Mouse (Mus musculus): ENCODE data around the gene Ahsa1. TPM values are rescaled to one million over a fixed set of nuclear protein-coding genes. Genes with fewer than 3 reads are reported as not detected.
"Not testable (repeated sequence)": the region's sequence is repeated elsewhere in the genome, so short reads cannot be mapped to it uniquely, and the experiment has no call there.

Ahsa1 gene
- 100 to 1,000 TPM; 155 to 174 TPM for total RNA-seq (2021)
- long read RNA-seq, experiment 1, transcript Ahsa1-201 (9 exons, 1,377 nt): major isoform, 105 of 108 reads
- long read RNA-seq, experiment 1, partial matches to known transcripts: 2 of 108 reads
- long read RNA-seq, experiment 1, other reads (novel, unspliced or antisense): 1 of 108 reads
- long read RNA-seq, experiment 2, transcript Ahsa1-201 (9 exons, 1,377 nt): major isoform, 55 of 58 reads
- long read RNA-seq, experiment 2, partial matches to known transcripts: 3 of 58 reads
- long read RNA-seq, experiment 2, other reads (novel, unspliced or antisense): 0 of 58 reads

DNA sequence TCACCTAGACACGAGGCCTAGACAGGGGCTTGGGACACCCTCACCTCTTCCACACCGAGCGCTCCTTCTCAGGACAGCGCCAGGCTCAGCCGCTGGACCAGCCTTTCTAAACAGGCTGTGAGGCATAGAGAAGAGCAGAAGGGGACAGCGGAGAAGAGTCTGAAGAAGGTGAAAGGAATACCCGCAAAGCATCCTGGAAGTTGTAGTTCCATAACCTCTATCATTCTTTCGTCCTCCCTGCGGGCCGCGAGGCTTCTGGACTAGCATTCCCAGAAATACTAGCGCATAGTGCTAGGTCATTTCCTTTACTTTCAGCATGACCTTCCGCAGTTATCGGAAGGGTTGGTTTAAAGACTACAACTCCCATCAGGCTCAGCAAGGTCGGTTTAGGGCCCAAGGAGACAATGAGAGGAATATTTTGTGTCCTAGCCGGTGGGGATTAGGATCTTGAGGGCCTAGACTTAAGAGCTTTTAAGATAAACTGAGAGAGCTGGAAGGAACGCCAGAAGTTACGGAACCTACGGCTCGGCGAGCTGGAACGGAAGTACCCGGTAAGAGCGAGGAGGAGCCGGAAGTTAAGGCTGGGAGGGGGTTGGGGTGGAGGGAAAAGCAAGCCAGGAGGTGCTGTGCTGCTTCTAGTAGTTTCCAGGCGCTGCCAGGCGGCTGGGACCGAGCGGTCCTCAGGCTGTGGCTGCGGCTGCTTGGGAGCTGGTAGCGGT, at the start of gene Ahsa1, which contains the start of gene Vipas39:
Ahsa1 (plus strand) TSS at position 372 of the 719 bp plus-strand sequence.
Vipas39 (minus strand) TSS at position 149 of the 719 bp plus-strand sequence.
- DNase-seq: peak; percentile 93 to 96

DNA sequence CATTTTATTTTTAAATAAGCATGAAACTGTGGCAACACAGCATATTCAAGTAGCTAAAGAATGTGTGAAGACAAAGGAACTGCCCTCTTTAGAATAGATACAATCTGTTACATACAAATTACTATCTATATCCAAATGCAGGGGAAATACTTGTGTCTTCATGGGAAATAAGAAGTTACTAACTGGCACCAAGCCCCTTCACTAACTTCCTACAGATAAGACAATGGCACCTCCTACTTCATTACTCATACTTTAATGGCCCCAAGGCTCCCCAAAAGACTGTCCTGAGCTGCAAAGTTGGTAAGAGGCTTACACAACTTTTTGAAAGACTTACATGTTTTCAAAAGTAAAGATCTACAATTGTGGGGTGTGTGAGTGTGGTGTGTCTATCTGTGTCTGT, 48.7 kb upstream of the Ahsa1 start:
- no peak for DNase-seq

- DNase-seq: no peak
Measured at GRCm38 (mm10) chr12:87219362-87219761, 46.9 kb upstream of the Ahsa1 start.

- DNase-seq: no peak
Measured at GRCm38 (mm10) chr12:87224950-87225349, 41.3 kb upstream of the Ahsa1 start.

GRCm38 (mm10) chr12:87226801-87227200, 39.5 kb upstream of the Ahsa1 start:
- DNase-seq: no peak

- DNase-seq: no peak
Measured at GRCm38 (mm10) chr12:87229633-87230032, 36.6 kb upstream of the Ahsa1 start.

DNA sequence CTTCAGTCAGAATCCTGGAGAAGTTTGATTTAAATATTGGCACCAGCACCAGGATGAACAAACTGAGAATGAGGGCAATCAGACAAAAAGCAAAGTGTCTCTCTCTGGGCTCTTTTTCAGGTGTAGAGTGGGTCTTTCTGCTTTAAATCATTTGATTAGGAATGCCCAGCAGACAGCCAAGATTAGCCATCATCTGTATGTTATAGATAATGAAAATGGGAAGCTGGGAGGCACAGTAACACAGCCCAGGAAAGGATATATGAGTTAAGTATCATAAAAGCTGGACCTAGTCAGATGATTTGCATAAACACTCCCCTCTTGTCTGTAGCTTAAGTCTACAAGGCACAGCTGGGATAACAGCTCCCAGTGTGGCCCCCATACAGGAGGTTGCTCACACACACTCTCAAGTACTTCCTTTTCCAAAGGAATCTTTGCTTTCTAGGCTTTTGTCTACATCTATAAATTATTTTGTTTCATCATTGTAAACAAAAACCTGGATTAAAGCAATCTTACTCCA, 35.8 kb upstream of the Ahsa1 start:
- DNase-seq: no peak

GRCm38 (mm10) chr12:87236882-87237483, 29.3 kb upstream of the Ahsa1 start:
- DNase-seq: no peak

- no peak for DNase-seq
Measured at GRCm38 (mm10) chr12:87238632-87239031, 27.6 kb upstream of the Ahsa1 start, which contains the start of gene Noxred1. TSS of gene Noxred1 (minus strand) at chr12:87238732.

- no peak for DNase-seq
Measured at GRCm38 (mm10) chr12:87250161-87250560, 16.1 kb upstream of the Ahsa1 start.

DNA sequence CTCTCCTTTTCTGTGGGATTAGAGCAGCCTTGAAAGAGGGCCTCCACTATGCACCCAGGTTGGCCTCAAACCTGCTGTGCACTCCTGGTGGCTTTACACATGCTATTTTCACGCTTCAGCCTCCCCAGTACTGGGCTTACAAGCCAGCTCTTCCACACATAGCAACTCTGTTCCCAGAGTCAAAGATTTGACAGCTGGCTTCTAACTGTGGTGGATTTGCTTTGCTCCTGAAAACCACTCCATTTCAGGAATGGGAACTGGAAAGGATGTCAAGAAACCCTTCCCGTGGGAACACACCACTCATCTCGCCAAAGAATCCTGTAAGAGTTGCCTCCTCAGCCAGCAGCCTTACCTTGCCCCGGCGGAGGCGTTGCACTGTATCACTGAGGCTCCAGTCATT, 12.4 kb upstream of the Ahsa1 start:
- DNase-seq: no peak

DNA sequence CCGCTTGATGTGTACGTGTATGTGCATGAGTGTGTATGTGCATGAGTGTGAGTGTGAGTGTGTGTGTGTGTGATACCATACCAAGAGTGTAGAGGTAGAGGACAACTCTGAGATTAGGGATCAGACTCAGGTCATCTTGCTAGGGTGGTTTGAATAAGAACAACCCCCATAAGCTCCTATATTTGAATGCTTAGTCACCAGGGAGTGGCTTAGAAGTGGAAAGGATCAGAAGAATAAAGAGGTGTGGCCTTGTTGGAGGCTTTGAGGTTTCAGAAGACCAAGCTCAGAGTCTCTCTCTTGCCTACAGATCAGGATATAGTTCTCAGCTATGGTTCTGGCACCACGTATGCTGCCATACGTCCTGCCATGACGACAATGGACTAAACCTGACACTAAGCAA, 9.7 kb upstream of the Ahsa1 start:
- DNase-seq: no peak

GRCm38 (mm10) chr12:87260562-87260961, 5.7 kb upstream of the Ahsa1 start:
- no peak for DNase-seq

DNA sequence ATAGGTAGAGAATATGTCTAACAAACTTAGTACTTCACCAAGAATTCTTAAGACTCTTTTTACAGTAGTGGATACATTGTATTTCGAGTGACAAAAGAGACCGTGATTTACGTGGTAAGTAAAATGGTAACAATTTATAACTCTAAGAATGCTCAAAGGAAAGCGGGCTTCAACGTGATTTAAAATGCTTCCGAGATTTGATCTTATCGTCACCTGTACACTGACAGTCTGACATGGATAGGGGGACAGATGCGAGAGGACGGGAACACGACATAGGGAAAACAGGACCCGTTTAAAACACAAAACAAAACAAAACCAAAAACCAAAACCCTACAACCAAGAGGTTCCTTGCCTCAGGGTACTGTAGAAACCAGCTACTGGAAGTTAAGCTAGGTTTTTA, 835 bp upstream of the Ahsa1 start:
- DNase-seq: no peak

GRCm38 (mm10) chr12:87266827-87267603, 736 bp downstream of the Ahsa1 start:
- no peak for DNase-seq

GRCm38 (mm10) chr12:87267682-87268081, 1.4 kb downstream of the Ahsa1 start:
- peak; percentile 15 to 22 for DNase-seq

DNA sequence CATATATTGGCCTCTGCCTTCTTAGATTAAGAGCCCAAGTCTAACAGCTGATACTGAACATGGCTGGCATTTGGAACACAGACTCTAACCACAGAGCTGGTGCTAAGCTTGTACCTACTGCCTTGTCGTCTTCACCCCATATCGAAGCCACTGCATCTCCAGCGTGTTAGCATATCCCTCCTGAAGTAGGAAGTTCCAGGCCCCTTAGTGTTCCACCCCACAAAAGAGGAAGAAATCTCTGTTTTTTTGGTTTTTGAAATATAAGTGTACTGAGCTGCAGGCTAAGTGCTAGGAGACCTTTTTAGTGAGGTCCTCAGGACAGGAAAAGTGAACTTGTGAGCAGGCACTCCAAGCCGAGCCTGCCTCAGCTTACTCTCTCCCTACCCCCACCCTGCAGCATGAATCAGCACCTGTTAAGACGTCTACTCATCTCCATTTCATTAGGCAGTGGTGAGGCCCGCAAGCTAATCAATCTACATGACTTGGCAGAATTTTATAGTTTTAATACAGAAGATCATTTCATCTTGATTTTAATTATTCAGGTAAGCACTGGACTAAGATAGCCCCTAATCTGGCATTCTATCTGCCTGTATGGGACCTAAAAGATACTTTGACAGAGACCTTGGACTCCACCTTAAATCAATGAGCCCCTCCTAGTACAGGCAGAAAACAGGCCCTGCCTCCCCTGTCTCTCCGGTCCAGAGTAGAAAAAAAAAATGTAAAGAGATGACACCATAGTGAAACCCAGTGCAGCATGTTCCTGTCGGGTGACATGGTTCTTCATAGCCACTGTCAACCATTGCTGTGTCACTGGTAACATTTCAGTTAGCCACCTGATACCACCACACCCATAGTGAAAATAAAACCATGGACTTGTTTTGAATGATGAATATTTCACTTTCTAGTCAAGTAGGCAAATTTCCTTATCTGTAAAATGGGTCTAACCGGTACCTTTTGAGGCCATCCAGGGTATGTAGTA, 8.9 kb downstream of the Ahsa1 start:
- DNase-seq: no peak

DNA sequence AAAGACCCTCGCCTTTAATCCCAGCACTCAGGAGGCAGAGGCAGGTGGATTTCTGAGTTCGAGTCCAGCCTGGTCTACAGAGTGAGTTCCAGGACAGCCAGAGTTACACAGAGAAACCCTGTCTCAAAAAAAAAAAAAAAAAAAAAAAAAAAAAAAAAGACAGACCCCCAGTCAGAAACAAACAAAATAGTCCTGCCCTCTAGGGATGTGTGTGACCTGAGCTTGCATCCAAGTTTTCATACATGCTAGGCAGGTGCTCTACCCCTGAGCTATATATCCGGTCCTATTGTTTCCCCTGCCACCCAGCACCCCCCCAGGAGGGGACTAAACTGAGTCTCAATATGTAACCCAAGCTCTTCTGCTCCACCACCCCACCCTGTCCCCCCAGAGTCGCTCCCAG, 11.0 kb downstream of the Ahsa1 start:
- not testable (repeated sequence) for DNase-seq

DNA sequence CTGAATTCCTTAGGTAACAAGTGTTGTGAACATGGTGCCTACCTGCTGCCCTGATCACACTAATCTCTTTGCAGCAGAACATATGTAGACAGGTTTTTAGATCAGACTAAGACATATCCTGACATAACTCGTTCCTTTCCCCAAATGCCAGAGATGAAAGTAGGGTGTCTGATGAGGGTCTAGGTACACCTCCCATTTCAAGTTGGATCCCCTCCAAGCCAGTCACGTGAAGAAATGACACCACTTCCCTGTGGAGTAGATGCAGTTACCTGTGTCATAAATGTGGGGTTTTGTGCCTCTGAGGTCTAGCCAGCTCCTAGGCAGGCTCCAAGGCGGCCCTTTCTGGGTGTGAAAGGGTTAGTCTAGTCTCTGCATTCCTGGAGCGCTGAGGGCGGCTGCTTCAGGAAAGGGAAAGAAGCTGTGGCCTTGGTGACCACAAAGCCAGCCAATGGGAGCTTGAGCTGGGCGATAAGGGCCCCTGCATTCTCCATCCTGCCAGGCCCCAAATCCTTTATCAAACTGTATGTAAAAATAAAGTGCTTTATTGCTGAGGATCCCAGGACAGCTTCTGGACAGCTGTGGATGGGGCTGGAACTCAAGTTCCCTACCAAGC, 11.9 kb downstream of the Ahsa1 start:
- DNase-seq: no peak

GRCm38 (mm10) chr12:87279350-87279749, 13.1 kb downstream of the Ahsa1 start:
- DNase-seq: no peak

All from heart, adult 18-20 months (tissue).